Mouse (Mus musculus): ENCODE measurements around the gene Zfyve27.

Gene Zfyve27

GRCm38 (mm10) chr19:42163764-42164163 lies at the start of gene Zfyve27:
TSS of gene Zfyve27 (plus strand) at chr19:42163951.
- no peak for DNase-seq (ENCODE audit: inconsistent age in 2 of 2, low spot score in 1 of 2)

GRCm38 (mm10) chr19:42115783-42116335 lies 47.9 kb upstream of the Zfyve27 start:
- peak in 1 of 2 experiments; percentile 53 for DNase-seq (ENCODE audit: inconsistent age in 2 of 2, low spot score in 1 of 2)

GRCm38 (mm10) chr19:42118142-42118541 lies 45.6 kb upstream of the Zfyve27 start:
- DNase-seq (ENCODE audit: inconsistent age in 2 of 2, low spot score in 1 of 2), result peak in 1 of 2 experiments; percentile 18

GRCm38 (mm10) chr19:42118596-42118995 lies 45.2 kb upstream of the Zfyve27 start:
- peak in 1 of 2 experiments; percentile 60 for DNase-seq (ENCODE audit: inconsistent age in 2 of 2, low spot score in 1 of 2)

- peak; percentile 52 to 72 for DNase-seq (ENCODE audit: inconsistent age in 2 of 2, low spot score in 1 of 2)
Measured at GRCm38 (mm10) chr19:42120451-42120850, 43.3 kb upstream of the Zfyve27 start.

- DNase-seq (ENCODE audit: inconsistent age in 2 of 2, low spot score in 1 of 2), result peak in 1 of 2 experiments; percentile 38
Measured at GRCm38 (mm10) chr19:42124684-42125083, 39.1 kb upstream of the Zfyve27 start.

- DNase-seq (ENCODE audit: inconsistent age in 2 of 2, low spot score in 1 of 2), result peak; percentile 59 to 82
Measured at GRCm38 (mm10) chr19:42125501-42126218, 38.1 kb upstream of the Zfyve27 start.

- DNase-seq (ENCODE audit: inconsistent age in 2 of 2, low spot score in 1 of 2), result peak; percentile 83 to 93
Measured at GRCm38 (mm10) chr19:42126219-42126605, 37.5 kb upstream of the Zfyve27 start.

GRCm38 (mm10) chr19:42127024-42127423 lies 36.7 kb upstream of the Zfyve27 start:
- no peak for DNase-seq (ENCODE audit: inconsistent age in 2 of 2, low spot score in 1 of 2)

GRCm38 (mm10) chr19:42128052-42128740 lies 35.6 kb upstream of the Zfyve27 start:
- no peak for DNase-seq (ENCODE audit: inconsistent age in 2 of 2, low spot score in 1 of 2)

GRCm38 (mm10) chr19:42128787-42129508 lies 34.8 kb upstream of the Zfyve27 start, which contains the start of gene Avpi1:
TSS of gene Avpi1 (minus strand) at chr19:42129059.
- DNase-seq (ENCODE audit: inconsistent age in 2 of 2, low spot score in 1 of 2), result peak; percentile 99 to 100

- peak in 1 of 2 experiments; percentile 59 for DNase-seq (ENCODE audit: inconsistent age in 2 of 2, low spot score in 1 of 2)
Measured at GRCm38 (mm10) chr19:42129509-42130293, 34.0 kb upstream of the Zfyve27 start.

GRCm38 (mm10) chr19:42130294-42130606 lies 33.5 kb upstream of the Zfyve27 start:
- no peak for DNase-seq (ENCODE audit: inconsistent age in 2 of 2, low spot score in 1 of 2)

GRCm38 (mm10) chr19:42131101-42131500 lies 32.6 kb upstream of the Zfyve27 start:
- peak in 1 of 2 experiments; percentile 44 for DNase-seq (ENCODE audit: inconsistent age in 2 of 2, low spot score in 1 of 2)

GRCm38 (mm10) chr19:42135070-42135469 lies 28.7 kb upstream of the Zfyve27 start:
- DNase-seq (ENCODE audit: inconsistent age in 2 of 2, low spot score in 1 of 2), result no peak

GRCm38 (mm10) chr19:42136126-42136525 lies 27.6 kb upstream of the Zfyve27 start:
- DNase-seq (ENCODE audit: inconsistent age in 2 of 2, low spot score in 1 of 2), result no peak

GRCm38 (mm10) chr19:42137167-42137672 lies 26.5 kb upstream of the Zfyve27 start:
- no peak for DNase-seq (ENCODE audit: inconsistent age in 2 of 2, low spot score in 1 of 2)

- no peak for DNase-seq (ENCODE audit: inconsistent age in 2 of 2, low spot score in 1 of 2)
Measured at GRCm38 (mm10) chr19:42138517-42139285, 25.1 kb upstream of the Zfyve27 start.

GRCm38 (mm10) chr19:42139724-42140517 lies 23.8 kb upstream of the Zfyve27 start:
- DNase-seq (ENCODE audit: inconsistent age in 2 of 2, low spot score in 1 of 2), result no peak
